Mouse (Mus musculus) neural tube, embryonic 13.5 days (tissue): ENCODE measurements around the gene Lrpap1. TPM values are rescaled to one million over a fixed set of nuclear protein-coding genes. Genes with fewer than 3 reads are reported as not detected.
A peak's percentile ranks its signal among the peaks of the same experiment; 100 is the strongest.

Experiments
- ATAC-seq: fragments of 200-750 bp; cut with Nextera tagmentation; 2 replicates; pipeline ENCODE4 v1.8.0; 2017; ENCODE audit warnings: low read depth, mild to moderate bottlenecking, moderate TSS enrichment, moderate library complexity
- H3K27ac ChIP-seq: fragments of 300-500 bp; sonication (generic); replicated peaks from 2 replicates; pipeline ENCODE4 v1.5.1; 2015; ENCODE audit warnings: moderate library complexity, mild to moderate bottlenecking, inconsistent platforms
- H3K27me3 ChIP-seq: fragments of 300-500 bp; sonication (generic); 2 replicates; pipeline ENCODE4 v1.6.1; 2015; ENCODE audit warnings: mild to moderate bottlenecking, inconsistent platforms
- H3K36me3 ChIP-seq: fragments of 300-500 bp; sonication (generic); 2 replicates; pipeline ENCODE4 v1.6.1; 2015; ENCODE audit warnings: mild to moderate bottlenecking, inconsistent platforms
- H3K4me1 ChIP-seq: fragments of 300-500 bp; sonication (generic); replicated peaks from 2 replicates; pipeline ENCODE4 v1.6.1; 2015; ENCODE audit warnings: inconsistent platforms
- H3K4me2 ChIP-seq: fragments of 300-500 bp; sonication (generic); 2 replicates; pipeline ENCODE4 v1.6.1; 2015; ENCODE audit warnings: inconsistent platforms, mild to moderate bottlenecking, moderate library complexity
- H3K4me3 ChIP-seq: fragments of 300-500 bp; sonication (generic); 2 replicates; pipeline ENCODE4 v1.5.1; 2015; ENCODE audit warnings: mild to moderate bottlenecking, inconsistent platforms
- H3K9ac ChIP-seq: fragments of 300-500 bp; sonication (generic); 2 replicates; pipeline ENCODE4 v1.6.1; 2015; ENCODE audit warnings: moderate library complexity, mild to moderate bottlenecking, inconsistent platforms
- H3K9me3 ChIP-seq: fragments of 300-500 bp; sonication (generic); 2 replicates; pipeline ENCODE4 v1.6.1; 2016; ENCODE audit warnings: inconsistent platforms
- WGBS: fragments of 180-500 bp; shearing (Covaris S2); methylation state at CpG from one replicate; pipeline ENCODE4 v1.1.7; 2015; 5-methylcytosine and 5-hydroxymethylcytosine counted together
- polyA plus RNA-seq: library from polyadenylated mRNA; unstranded; fragments of >200 nt; fragmentation: Nextera tagmentation; extraction: Ambion mirVana; gene quantifications from 2 replicates; pipeline ENCODE4 v1.2.1, GENCODE M21; 2015

The Lrpap1 gene
- polyA plus RNA-seq, 1 experiment from 2014 or later: 136 TPM

DNA sequence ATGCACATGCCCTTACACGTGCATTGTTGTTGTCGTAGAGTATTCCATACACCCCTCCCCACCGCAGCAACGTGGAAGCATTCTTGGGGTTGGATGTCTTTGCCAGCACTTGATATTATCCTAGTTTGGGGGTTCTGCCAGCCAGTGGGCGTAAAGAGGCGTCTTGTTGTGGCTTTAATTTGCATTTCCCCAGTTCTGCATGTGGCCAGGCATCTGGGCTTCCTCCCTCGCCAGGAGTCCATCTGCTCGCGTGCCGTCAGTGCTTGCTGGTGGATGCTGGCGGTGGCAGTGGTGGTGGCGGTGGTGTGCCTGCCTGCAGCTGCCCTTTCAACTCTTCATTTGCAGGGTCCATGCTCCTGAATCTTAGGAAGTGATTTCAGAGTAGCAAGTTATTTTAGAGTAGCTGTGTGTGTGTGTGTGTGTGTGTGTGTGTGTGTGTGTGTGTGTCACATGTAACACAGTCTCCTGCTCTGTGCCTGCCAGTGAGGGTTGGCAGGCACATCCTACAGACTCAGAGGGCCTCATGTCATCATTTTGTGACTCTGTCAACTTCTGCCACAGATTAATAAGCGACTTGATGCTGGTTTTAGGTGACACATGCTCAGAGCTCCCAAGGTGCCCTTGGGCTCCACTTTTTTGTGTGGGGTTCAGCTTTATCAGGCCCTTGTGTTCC, 32.1 kb upstream of the Lrpap1 start:
- Histone ChIP-seq H3K9me3 (no peaks in the 10 kb centered on the region), H3K4me1 (peaks cover 12% of the 10 kb centered on the region), H3K27ac (0 out of 2 replicates have a peak overlapping the region, but pooled peaks have one; percentile 52), H3K4me3 (no peak overlapping the region), H3K4me2 (no peak overlapping the region), H3K27me3 (no peaks in the 10 kb centered on the region), H3K9ac (no peak overlapping the region), H3K36me3 (no peaks in the 10 kb centered on the region)
- whole genome bisulfite sequencing: 69% methylated on average over 13 of the region's 13 CpGs
- ATAC-seq: peak; percentile 37; the same call in 1 of the 2 replicates

- ATAC-seq: no peak
- Histone ChIP-seq H3K4me2 (no peak overlapping the region), H3K9me3 (no peaks in the 10 kb centered on the region), H3K4me1 (peaks cover 12% of the 10 kb centered on the region), H3K27me3 (no peaks in the 10 kb centered on the region), H3K36me3 (no peaks in the 10 kb centered on the region), H3K27ac (no peak overlapping the region), H3K9ac (no peak overlapping the region), H3K4me3 (no peak overlapping the region)
- WGBS: 76% methylated on average over 5 of the region's 5 CpGs
These were observed 30.3 kb upstream of the Lrpap1 start for GRCm38 (mm10) chr5:35135903-35136302.

DNA sequence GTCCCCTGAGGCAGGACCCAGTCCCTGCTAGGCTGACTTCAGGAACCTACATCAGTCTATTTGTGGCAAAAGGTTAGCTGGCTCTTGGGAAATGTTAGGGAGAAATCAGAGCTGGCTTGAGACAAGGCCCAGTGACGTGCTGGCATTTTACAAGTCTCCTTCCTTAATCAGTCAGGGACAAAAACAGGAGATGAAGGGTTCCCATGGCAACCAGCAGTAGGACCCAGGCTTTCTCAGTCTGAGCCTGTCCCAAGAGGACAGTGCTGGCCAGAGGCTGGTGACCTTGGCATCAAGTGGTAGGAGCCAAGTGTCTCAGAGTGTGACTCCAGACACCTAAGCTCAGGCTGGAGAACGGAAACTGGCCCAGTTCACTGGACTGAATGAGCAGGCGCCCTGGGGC, 28.7 kb upstream of the Lrpap1 start:
- H3K4me3 ChIP-seq: no peak overlapping the region
- no peaks in the 10 kb centered on the region for H3K9me3 ChIP-seq
- 63% methylated on average over 3 of the region's 3 CpGs for WGBS
- H3K4me2 ChIP-seq: no peak overlapping the region
- H3K4me1 ChIP-seq: peaks cover 12% of the 10 kb centered on the region
- H3K36me3 ChIP-seq: no peaks in the 10 kb centered on the region
- no peak overlapping the region for H3K27ac ChIP-seq
- no peak for ATAC-seq
- H3K9ac ChIP-seq: no peak overlapping the region; the same call in 1 of the 2 replicates
- no peaks in the 10 kb centered on the region for H3K27me3 ChIP-seq

GRCm38 (mm10) chr5:35133468-35133867, 27.9 kb upstream of the Lrpap1 start:
- H3K9me3 ChIP-seq: no peaks in the 10 kb centered on the region
- no peak overlapping the region for H3K4me2 ChIP-seq
- no peaks in the 10 kb centered on the region for H3K27me3 ChIP-seq
- peaks cover 10% of the 10 kb centered on the region for H3K4me1 ChIP-seq
- no peak overlapping the region for H3K9ac ChIP-seq
- no peaks in the 10 kb centered on the region for H3K36me3 ChIP-seq
- H3K4me3 ChIP-seq: no peak overlapping the region
- ATAC-seq: no peak
- no peak overlapping the region for H3K27ac ChIP-seq
- WGBS: 88% methylated on average over 4 of the region's 4 CpGs

- H3K4me2 ChIP-seq: no peak overlapping the region
- H3K9me3 ChIP-seq: no peaks in the 10 kb centered on the region
- H3K4me1 ChIP-seq: peaks cover under 1% of the 10 kb centered on the region; the same call in 1 of the 2 replicates
- ATAC-seq: no peak
- no peaks in the 10 kb centered on the region for H3K36me3 ChIP-seq
- H3K27me3 ChIP-seq: no peaks in the 10 kb centered on the region
- WGBS: 94% methylated on average over 9 of the region's 9 CpGs
- H3K4me3 ChIP-seq: no peak overlapping the region
- H3K27ac ChIP-seq: no peak overlapping the region
- H3K9ac ChIP-seq: no peak overlapping the region
These were observed 26.9 kb upstream of the Lrpap1 start for GRCm38 (mm10) chr5:35132278-35132980.

GRCm38 (mm10) chr5:35131773-35132172, 26.2 kb upstream of the Lrpap1 start:
- H3K4me1 ChIP-seq: no peaks in the 10 kb centered on the region
- ATAC-seq: peak; percentile 71; the same call in 1 of the 2 replicates
- no peaks in the 10 kb centered on the region for H3K27me3 ChIP-seq
- no peak overlapping the region for H3K4me2 ChIP-seq
- H3K27ac ChIP-seq: no peak overlapping the region
- H3K9me3 ChIP-seq: no peaks in the 10 kb centered on the region
- no peak overlapping the region for H3K9ac ChIP-seq
- H3K36me3 ChIP-seq: no peaks in the 10 kb centered on the region
- WGBS: 9% methylated on average over 7 of the region's 7 CpGs
- H3K4me3 ChIP-seq: no peak overlapping the region

DNA sequence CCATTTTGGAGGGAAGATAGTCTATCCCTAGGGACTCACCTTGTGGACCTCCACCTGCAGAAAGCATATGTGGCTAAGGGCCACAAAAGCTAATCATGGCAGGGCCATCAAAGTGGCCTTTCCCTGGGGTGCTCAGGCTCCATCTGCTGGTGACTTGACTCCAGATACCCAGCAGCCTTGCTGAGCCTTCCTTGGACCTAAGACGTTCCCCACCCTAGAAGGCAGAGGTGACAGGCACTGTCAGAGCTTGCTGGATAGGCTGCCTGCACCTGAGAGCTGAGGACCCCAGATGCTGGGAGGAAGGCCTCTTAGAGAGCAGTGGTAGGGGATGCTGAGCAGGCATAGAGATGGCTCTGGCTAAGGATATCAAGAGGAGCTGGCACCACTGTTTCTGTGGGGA, 25.7 kb upstream of the Lrpap1 start:
- Histone ChIP-seq H3K27ac (no peak overlapping the region), H3K27me3 (no peaks in the 10 kb centered on the region), H3K9me3 (no peaks in the 10 kb centered on the region), H3K4me3 (no peak overlapping the region), H3K4me2 (no peak overlapping the region), H3K4me1 (no peaks in the 10 kb centered on the region), H3K9ac (no peak overlapping the region), H3K36me3 (no peaks in the 10 kb centered on the region)
- WGBS: 28% methylated on average over 1 of the region's 1 CpGs
- 0 out of 2 replicates have a peak, but pooled peaks have one; percentile 28 for ATAC-seq

DNA sequence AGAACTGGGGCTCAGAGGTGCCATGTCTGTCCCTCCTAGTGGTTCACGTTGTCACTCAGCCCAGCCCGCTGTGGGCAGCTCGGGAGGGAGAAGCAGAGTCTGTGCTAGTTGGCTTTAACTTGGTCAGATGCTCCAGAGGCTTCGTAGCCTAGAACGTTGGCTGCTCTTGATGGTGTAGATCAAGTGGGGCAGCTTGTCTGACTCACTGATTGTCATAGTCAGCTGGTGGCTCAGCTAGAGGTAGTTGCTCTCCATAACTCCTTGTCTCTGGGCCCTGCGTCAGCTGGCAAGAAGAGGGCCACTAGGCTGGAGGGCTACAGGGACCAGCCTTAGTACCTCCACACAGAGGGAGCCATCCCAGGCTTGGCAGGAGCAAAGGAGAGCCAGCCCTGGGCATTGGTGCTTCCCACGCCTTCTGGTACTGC, 24.2 kb upstream of the Lrpap1 start:
- no peaks in the 10 kb centered on the region for H3K36me3 ChIP-seq
- no peak overlapping the region for H3K4me3 ChIP-seq
- no peak overlapping the region for H3K9ac ChIP-seq
- H3K4me1 ChIP-seq: no peaks in the 10 kb centered on the region
- no peak overlapping the region for H3K27ac ChIP-seq
- no peaks in the 10 kb centered on the region for H3K27me3 ChIP-seq
- H3K4me2 ChIP-seq: no peak overlapping the region
- ATAC-seq: no peak
- H3K9me3 ChIP-seq: no peaks in the 10 kb centered on the region
- 95% methylated on average over 7 of the region's 7 CpGs for WGBS

GRCm38 (mm10) chr5:35129208-35129607, 23.6 kb upstream of the Lrpap1 start:
- no peak overlapping the region for H3K9ac ChIP-seq
- no peak overlapping the region for H3K4me2 ChIP-seq
- H3K4me1 ChIP-seq: no peaks in the 10 kb centered on the region
- 77% methylated on average over 16 of the region's 16 CpGs for WGBS
- no peaks in the 10 kb centered on the region for H3K27me3 ChIP-seq
- H3K4me3 ChIP-seq: no peak overlapping the region
- H3K36me3 ChIP-seq: no peaks in the 10 kb centered on the region
- no peaks in the 10 kb centered on the region for H3K9me3 ChIP-seq
- no peak for ATAC-seq
- H3K27ac ChIP-seq: no peak overlapping the region

GRCm38 (mm10) chr5:35120024-35120423, 14.5 kb upstream of the Lrpap1 start:
- no peaks in the 10 kb centered on the region for H3K4me1 ChIP-seq
- no peak overlapping the region for H3K9ac ChIP-seq
- H3K9me3 ChIP-seq: no peaks in the 10 kb centered on the region
- no peak overlapping the region for H3K27ac ChIP-seq
- H3K4me3 ChIP-seq: no peak overlapping the region
- no peak overlapping the region for H3K4me2 ChIP-seq
- 75% methylated on average over 8 of the region's 8 CpGs for WGBS
- no peaks in the 10 kb centered on the region for H3K27me3 ChIP-seq
- ATAC-seq: no peak
- no peaks in the 10 kb centered on the region for H3K36me3 ChIP-seq

DNA sequence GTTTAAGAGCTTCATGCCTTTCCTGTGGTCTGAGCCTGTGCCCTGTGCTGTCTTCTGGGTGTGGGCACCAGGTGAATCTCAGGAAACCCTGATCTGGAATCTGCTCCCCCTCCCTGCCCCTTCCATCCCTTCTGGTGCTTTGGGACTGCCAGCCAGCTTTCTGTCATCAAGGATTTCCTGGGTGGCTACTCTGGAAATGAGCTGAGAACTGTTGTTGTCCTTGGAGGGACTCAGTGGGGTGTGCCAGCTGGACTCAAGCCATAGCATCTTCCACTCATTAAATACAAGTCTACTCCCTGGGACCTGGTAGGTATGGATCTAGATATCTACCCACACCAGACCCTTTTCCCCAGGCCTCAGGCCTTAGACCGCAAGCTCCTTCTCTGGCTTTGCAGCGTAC, 12.9 kb upstream of the Lrpap1 start:
- H3K9ac ChIP-seq: no peak overlapping the region
- no peaks in the 10 kb centered on the region for H3K4me1 ChIP-seq
- H3K27ac ChIP-seq: no peak overlapping the region
- 92% methylated on average over 2 of the region's 2 CpGs for WGBS
- no peak overlapping the region for H3K4me2 ChIP-seq
- H3K9me3 ChIP-seq: no peaks in the 10 kb centered on the region
- no peak for ATAC-seq
- no peaks in the 10 kb centered on the region for H3K36me3 ChIP-seq
- no peaks in the 10 kb centered on the region for H3K27me3 ChIP-seq
- no peak overlapping the region for H3K4me3 ChIP-seq

DNA sequence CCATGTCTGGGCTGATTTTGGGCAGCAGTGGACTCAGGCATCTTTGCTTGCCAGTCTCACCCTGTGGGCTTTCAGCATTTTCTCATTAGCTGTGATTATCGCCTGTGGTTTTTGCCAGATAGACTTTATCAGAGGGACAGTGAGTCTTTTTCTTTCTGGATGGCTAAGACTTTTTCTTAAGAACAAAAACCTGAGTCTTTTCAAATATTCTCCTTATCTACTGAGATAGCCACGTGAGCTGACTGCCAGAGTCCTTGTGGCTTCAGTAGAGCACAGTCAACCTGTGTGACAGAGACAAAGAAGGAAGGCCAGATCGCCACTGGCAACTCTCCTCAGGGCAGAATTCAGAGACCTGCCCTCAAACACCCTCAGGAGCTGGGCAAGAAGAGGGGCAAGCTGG, 12.1 kb upstream of the Lrpap1 start:
- no peak for ATAC-seq
- H3K4me2 ChIP-seq: no peak overlapping the region
- 84% methylated on average over 3 of the region's 3 CpGs for WGBS

More for the DNA sequence above, 12.1 kb upstream of the Lrpap1 start:
- no peak overlapping the region for H3K4me3 ChIP-seq
- H3K4me1 ChIP-seq: no peaks in the 10 kb centered on the region
- no peaks in the 10 kb centered on the region for H3K36me3 ChIP-seq
- H3K9ac ChIP-seq: no peak overlapping the region
- no peaks in the 10 kb centered on the region for H3K27me3 ChIP-seq
- H3K9me3 ChIP-seq: no peaks in the 10 kb centered on the region
- H3K27ac ChIP-seq: no peak overlapping the region
